Mouse (Mus musculus) heart, adult 10 weeks (tissue): ENCODE measurements around the gene Olfr1254. TPM values are rescaled to one million over a fixed set of nuclear protein-coding genes. Genes with fewer than 3 reads are reported as not detected.

Experiments
- polyA plus RNA-seq: library from polyadenylated mRNA; stranded (reverse); fragments of 350-450 nt; fragmentation: Illumina TruSeq; extraction: RNeasy Lipid Tissue Mini Kit (QIAGEN cat#74804); gene quantifications from one replicate; pipeline ENCODE4 v1.2.3, GENCODE M21; 2014; ENCODE audit warnings: low read depth, low replicate concordance

The Olfr1254 gene
- polyA plus RNA-seq: not detected

GRCm38 (mm10) chr2:89793519-89793918 lies at the start of gene Olfr1254:
Gene Olfr1254, minus strand, starts transcription at chr2:89793619.

GRCm38 (mm10) chr2:89841455-89841854 lies 48.0 kb upstream of the Olfr1254 start, which contains the start of gene Olfr1256:
Gene Olfr1256, minus strand, starts transcription at chr2:89841555.

GRCm38 (mm10) chr2:89811751-89812150 lies 18.3 kb upstream of the Olfr1254 start, which contains the start of gene Olfr1255:
Gene Olfr1255, plus strand, starts transcription at chr2:89812051.

GRCm38 (mm10) chr2:89756990-89757389 lies 36.4 kb downstream of the Olfr1254 start, which contains the start of gene Olfr1253:
Gene Olfr1253, minus strand, starts transcription at chr2:89757090.

Other genes with a start within 250 kb of the Olfr1254 start
- gene Olfr1245, start 215.2 kb downstream of the Olfr1254 start, polyA plus RNA-seq: not detected
- gene Olfr1246, start 200.5 kb downstream of the Olfr1254 start, polyA plus RNA-seq: not detected
- gene Olfr1247, start 179.5 kb downstream of the Olfr1254 start, polyA plus RNA-seq: not detected
- gene Olfr1248, start 175.4 kb downstream of the Olfr1254 start, polyA plus RNA-seq: not detected
- not detected for gene Olfr1249, start 158.6 kb downstream of the Olfr1254 start, polyA plus RNA-seq
- not detected for gene Olfr1250, start 132.2 kb downstream of the Olfr1254 start, polyA plus RNA-seq
- not detected for gene Olfr1251, start 121.7 kb downstream of the Olfr1254 start, polyA plus RNA-seq
- gene Olfr1252, start 68.6 kb downstream of the Olfr1254 start, polyA plus RNA-seq: not detected
- gene Olfr1253, start 36.5 kb downstream of the Olfr1254 start, polyA plus RNA-seq: not detected
- gene Olfr1255, start 18.4 kb upstream of the Olfr1254 start, polyA plus RNA-seq: not detected
- gene Olfr1256, start 47.9 kb upstream of the Olfr1254 start, polyA plus RNA-seq: not detected
- gene Olfr48, start 54.6 kb upstream of the Olfr1254 start, polyA plus RNA-seq: not detected
- gene Olfr1257, start 84.8 kb upstream of the Olfr1254 start, polyA plus RNA-seq: not detected
- gene Olfr1258, start 133.7 kb upstream of the Olfr1254 start, polyA plus RNA-seq: not detected
- gene Olfr1259, start 155.0 kb upstream of the Olfr1254 start, polyA plus RNA-seq: not detected
- not detected for gene Olfr1260, start 180.7 kb upstream of the Olfr1254 start, polyA plus RNA-seq
- gene Olfr1261, start 197.6 kb upstream of the Olfr1254 start, polyA plus RNA-seq: not detected
- not detected for gene Olfr1262, start 206.5 kb upstream of the Olfr1254 start, polyA plus RNA-seq
- not detected for gene Olfr1263, start 218.5 kb upstream of the Olfr1254 start, polyA plus RNA-seq
- gene Olfr1264, start 232.0 kb upstream of the Olfr1254 start, polyA plus RNA-seq: not detected
- gene Olfr1265, start 241.7 kb upstream of the Olfr1254 start, polyA plus RNA-seq: not detected